Mouse (Mus musculus) stomach, postnatal 0 days (tissue): ENCODE data around the gene Gmpr.

Source experiments
- CTCF ChIP-seq: IDR thresholded peaks from 2 replicates; pipeline ENCODE4 v1.5.1; 2016; ENCODE audit warnings: antibody characterized with exemption, low read depth, mild to moderate bottlenecking, moderate library complexity
- EP300 ChIP-seq: optimal IDR thresholded peaks from 2 replicates; pipeline ENCODE3; 2016; ENCODE audit warnings: antibody characterized with exemption

DNA sequence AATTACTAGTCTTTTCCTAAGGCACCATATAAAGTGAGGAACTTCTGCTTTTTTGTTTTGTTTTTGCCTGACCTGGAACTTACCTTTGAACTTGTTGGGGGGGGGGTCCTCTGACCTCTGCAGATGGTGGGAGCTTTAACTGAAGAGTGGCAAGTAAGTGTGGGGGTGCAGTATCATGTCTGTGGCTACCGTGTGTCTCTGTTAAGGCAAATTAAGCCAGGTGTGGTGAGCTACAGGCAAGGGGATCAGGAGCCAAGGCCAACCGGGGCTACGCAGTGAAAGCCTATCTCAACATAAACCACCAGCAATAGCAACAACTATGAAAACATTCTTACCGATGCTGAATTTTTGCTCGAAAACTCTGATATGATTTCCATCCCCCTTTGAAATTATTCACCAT lies 38.5 kb upstream of the Gmpr start:
- TF ChIP-seq CTCF (no peak), EP300 (no peak)
